Mouse (Mus musculus): ENCODE measurements at regions not wholly inside any gene's neighbourhood (a gene's known extent, or its start where the extent isn't known, plus 50 kb on each side); places are given as distances from the start of the nearest gene placed in this dataset.

- ATAC-seq (ENCODE audit: low FRiP score): no peak
Observed at GRCm38 (mm10) chr12:39326157-39326556, 547.0 kb downstream of the Etv1 start.

GRCm38 (mm10) chr12:39326668-39327299, 547.6 kb downstream of the Etv1 start:
- Histone ChIP-seq H3K4me2 (replicated peaks) (no peak overlapping the region), H3K27me3 (ENCODE audit: control insufficient read depth, insufficient read depth, low read length) (no peaks in the 10 kb centered on the region), H3K9ac (no peak overlapping the region), H3K27ac (no peak overlapping the region), H3K9me3 (ENCODE audit: control insufficient read depth, low read length) (no peaks in the 10 kb centered on the region), H3K36me3 (replicated peaks; ENCODE audit: control insufficient read depth, insufficient read depth) (no peaks in the 10 kb centered on the region), H3K4me3 (replicated peaks; ENCODE audit: low read length) (no peak overlapping the region), H3K4me1 (replicated peaks; ENCODE audit: control insufficient read depth, insufficient read depth, low read length) (no peaks in the 10 kb centered on the region)
- no peak for DNase-seq (ENCODE audit: low spot score)
- no peak for ATAC-seq (ENCODE audit: low FRiP score)
- 85% methylated on average over 4 of the region's 4 CpGs for WGBS

More at GRCm38 (mm10) chr12:39326157-39326556, 547.0 kb downstream of the Etv1 start:
- DNase-seq (ENCODE audit: low spot score): no peak
- WGBS: 70% methylated on average over 7 of the region's 7 CpGs
- no peaks in the 10 kb centered on the region for H3K4me1 ChIP-seq (replicated peaks; ENCODE audit: control insufficient read depth, insufficient read depth, low read length)
- no peaks in the 10 kb centered on the region for H3K36me3 ChIP-seq (replicated peaks; ENCODE audit: control insufficient read depth, insufficient read depth)
- no peak overlapping the region for H3K4me2 ChIP-seq (replicated peaks)
- no peak overlapping the region for H3K9ac ChIP-seq
- H3K27me3 ChIP-seq (ENCODE audit: control insufficient read depth, insufficient read depth, low read length): no peaks in the 10 kb centered on the region
- no peak overlapping the region for H3K27ac ChIP-seq
- no peaks in the 10 kb centered on the region for H3K9me3 ChIP-seq (ENCODE audit: control insufficient read depth, low read length)
- H3K4me3 ChIP-seq (replicated peaks; ENCODE audit: low read length): no peak overlapping the region

- Histone ChIP-seq H3K27ac (no peak overlapping the region), H3K27me3 (ENCODE audit: control insufficient read depth, insufficient read depth, low read length) (no peaks in the 10 kb centered on the region), H3K4me3 (replicated peaks; ENCODE audit: low read length) (no peak overlapping the region), H3K36me3 (replicated peaks; ENCODE audit: control insufficient read depth, insufficient read depth) (no peaks in the 10 kb centered on the region), H3K4me1 (replicated peaks; ENCODE audit: control insufficient read depth, insufficient read depth, low read length) (no peaks in the 10 kb centered on the region), H3K9me3 (ENCODE audit: control insufficient read depth, low read length) (no peaks in the 10 kb centered on the region), H3K9ac (no peak overlapping the region), H3K4me2 (replicated peaks) (no peak overlapping the region)
- no peak for DNase-seq (ENCODE audit: low spot score)
- ATAC-seq (ENCODE audit: low FRiP score): no peak
Observed at GRCm38 (mm10) chr12:39328377-39328776, 549.2 kb downstream of the Etv1 start.

- no peaks in the 10 kb centered on the region for H3K27me3 ChIP-seq (ENCODE audit: control insufficient read depth, insufficient read depth, low read length)
- DNase-seq (ENCODE audit: low spot score): no peak
- H3K4me1 ChIP-seq (replicated peaks; ENCODE audit: control insufficient read depth, insufficient read depth, low read length): no peaks in the 10 kb centered on the region
- H3K27ac ChIP-seq: no peak overlapping the region
- H3K4me2 ChIP-seq (replicated peaks): no peak overlapping the region
- H3K36me3 ChIP-seq (replicated peaks; ENCODE audit: control insufficient read depth, insufficient read depth): no peaks in the 10 kb centered on the region
- peak; percentile 55; the same call in 1 of the 2 replicates for ATAC-seq (ENCODE audit: low FRiP score)
- H3K9ac ChIP-seq: no peak overlapping the region
- no peaks in the 10 kb centered on the region for H3K9me3 ChIP-seq (ENCODE audit: control insufficient read depth, low read length)
- WGBS: 80% methylated on average over 5 of the region's 5 CpGs
- H3K4me3 ChIP-seq (replicated peaks; ENCODE audit: low read length): no peak overlapping the region
Observed at GRCm38 (mm10) chr12:39339101-39339538, 559.9 kb downstream of the Etv1 start.

GRCm38 (mm10) chr12:39341751-39342271, 562.6 kb downstream of the Etv1 start:
- no peak for DNase-seq (ENCODE audit: low spot score)

GRCm38 (mm10) chr12:39342327-39342726, 563.1 kb downstream of the Etv1 start:
- ATAC-seq (ENCODE audit: low FRiP score) (peak; percentile 43; the same call in 1 of the 2 replicates), DNase-seq (ENCODE audit: low spot score) (no peak)

More at GRCm38 (mm10) chr12:39341751-39342271, 562.6 kb downstream of the Etv1 start:
- Histone ChIP-seq H3K27ac (no peak overlapping the region), H3K9me3 (ENCODE audit: control insufficient read depth, low read length) (no peaks in the 10 kb centered on the region), H3K9ac (no peak overlapping the region), H3K27me3 (ENCODE audit: control insufficient read depth, insufficient read depth, low read length) (no peaks in the 10 kb centered on the region), H3K36me3 (replicated peaks; ENCODE audit: control insufficient read depth, insufficient read depth) (no peaks in the 10 kb centered on the region), H3K4me1 (replicated peaks; ENCODE audit: control insufficient read depth, insufficient read depth, low read length) (no peaks in the 10 kb centered on the region), H3K4me3 (replicated peaks; ENCODE audit: low read length) (no peak overlapping the region), H3K4me2 (replicated peaks) (no peak overlapping the region)
- 70% methylated on average over 5 of the region's 5 CpGs for WGBS
- peak; percentile 57; the same call in 1 of the 2 replicates for ATAC-seq (ENCODE audit: low FRiP score)

GRCm38 (mm10) chr12:39371480-39372245, 592.5 kb downstream of the Etv1 start:
- no peak overlapping the region for H3K4me2 ChIP-seq (replicated peaks)
- DNase-seq (ENCODE audit: low spot score): peak; percentile 16
- no peak overlapping the region for H3K9ac ChIP-seq
- H3K27ac ChIP-seq: no peak overlapping the region
- no peaks in the 10 kb centered on the region for H3K9me3 ChIP-seq (ENCODE audit: control insufficient read depth, low read length)
- no peak for ATAC-seq (ENCODE audit: low FRiP score)
- no peaks in the 10 kb centered on the region for H3K27me3 ChIP-seq (ENCODE audit: control insufficient read depth, insufficient read depth, low read length)
- H3K36me3 ChIP-seq (replicated peaks; ENCODE audit: control insufficient read depth, insufficient read depth): no peaks in the 10 kb centered on the region
- no peak overlapping the region for H3K4me3 ChIP-seq (replicated peaks; ENCODE audit: low read length)
- no peaks in the 10 kb centered on the region for H3K4me1 ChIP-seq (replicated peaks; ENCODE audit: control insufficient read depth, insufficient read depth, low read length)

More at GRCm38 (mm10) chr12:39342327-39342726, 563.1 kb downstream of the Etv1 start:
- Histone ChIP-seq H3K9me3 (ENCODE audit: control insufficient read depth, low read length) (no peaks in the 10 kb centered on the region), H3K4me3 (replicated peaks; ENCODE audit: low read length) (no peak overlapping the region), H3K9ac (no peak overlapping the region), H3K27ac (no peak overlapping the region), H3K4me1 (replicated peaks; ENCODE audit: control insufficient read depth, insufficient read depth, low read length) (no peaks in the 10 kb centered on the region), H3K36me3 (replicated peaks; ENCODE audit: control insufficient read depth, insufficient read depth) (no peaks in the 10 kb centered on the region), H3K27me3 (ENCODE audit: control insufficient read depth, insufficient read depth, low read length) (no peaks in the 10 kb centered on the region), H3K4me2 (replicated peaks) (no peak overlapping the region)
- WGBS: 78% methylated on average over 9 of the region's 9 CpGs

- DNase-seq (ENCODE audit: low spot score) (no peak), ATAC-seq (ENCODE audit: low FRiP score) (no peak)
- Histone ChIP-seq H3K27ac (no peak overlapping the region), H3K4me1 (replicated peaks; ENCODE audit: control insufficient read depth, insufficient read depth, low read length) (no peaks in the 10 kb centered on the region), H3K4me3 (replicated peaks; ENCODE audit: low read length) (no peak overlapping the region), H3K4me2 (replicated peaks) (no peak overlapping the region), H3K27me3 (ENCODE audit: control insufficient read depth, insufficient read depth, low read length) (no peaks in the 10 kb centered on the region), H3K9me3 (ENCODE audit: control insufficient read depth, low read length) (no peaks in the 10 kb centered on the region), H3K36me3 (replicated peaks; ENCODE audit: control insufficient read depth, insufficient read depth) (no peaks in the 10 kb centered on the region), H3K9ac (no peak overlapping the region)
- WGBS: 90% methylated on average over 1 of the region's 1 CpGs
Observed at GRCm38 (mm10) chr12:39373721-39374120, 594.5 kb downstream of the Etv1 start.
